Mouse (Mus musculus) stomach, postnatal 0 days (tissue): ENCODE measurements around the gene Lrmda.

ENCODE experiments used
- CTCF ChIP-seq: IDR thresholded peaks from 2 replicates; pipeline ENCODE4 v1.5.1; 2016; ENCODE audit warnings: antibody characterized with exemption, low read depth, mild to moderate bottlenecking, moderate library complexity
- EP300 ChIP-seq: optimal IDR thresholded peaks from 2 replicates; pipeline ENCODE3; 2016; ENCODE audit warnings: antibody characterized with exemption

DNA sequence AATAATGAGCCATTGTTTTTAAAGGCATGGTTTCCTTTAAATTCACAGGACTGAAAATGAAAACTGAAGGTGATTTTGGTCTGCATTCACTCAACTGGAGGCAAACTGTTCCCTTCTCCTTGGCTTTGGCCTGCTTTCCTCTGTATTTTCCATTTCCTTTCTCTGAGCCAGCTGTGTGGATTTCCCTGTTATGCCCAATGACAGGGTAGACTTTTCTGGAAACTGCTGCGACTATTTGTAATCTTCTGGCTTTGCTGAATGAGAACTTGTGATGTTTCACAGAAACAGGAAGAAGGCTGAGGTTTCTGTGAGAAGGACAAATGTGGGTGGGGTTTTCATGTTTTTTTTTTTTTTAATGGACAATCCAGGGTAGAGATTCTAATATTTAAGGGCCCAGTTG is 940.7 kb downstream of the Lrmda start:
- TF ChIP-seq CTCF = no peak
- TF ChIP-seq EP300 = no peak
